Mouse (Mus musculus) midbrain, postnatal 0 days (tissue): ENCODE data around the gene Safb. TPM values are rescaled to one million over a fixed set of nuclear protein-coding genes. Genes with fewer than 3 reads are reported as not detected.
A peak's percentile ranks its signal among the peaks of the same experiment; 100 is the strongest.

Experiments
- ATAC-seq: fragments of 200-750 bp; cut with Nextera tagmentation; 2 replicates; pipeline ENCODE4 v1.8.0; 2017; ENCODE audit warnings: moderate number of reproducible peaks, mild to moderate bottlenecking, moderate TSS enrichment, moderate library complexity; ENCODE audit not compliant: low FRiP score
- DNase-seq: peaks from one replicate; pipeline ENCODE4 v3.0.0-alpha.2; 2015; ENCODE audit warnings: low spot score
- H3K27ac ChIP-seq: fragments of 300-500 bp; sonication (generic); 2 replicates; pipeline ENCODE4 v1.5.1; 2014; ENCODE audit warnings: low read depth, mild to moderate bottlenecking, low read length, mixed read lengths
- H3K27me3 ChIP-seq: fragments of 300-500 bp; sonication (generic); 2 replicates; pipeline ENCODE4 v1.6.1; 2014; ENCODE audit warnings: low read length, control low read depth, mixed read lengths; ENCODE audit not compliant: insufficient read depth
- H3K36me3 ChIP-seq: fragments of 300-500 bp; sonication (generic); 2 replicates; pipeline ENCODE4 v1.6.1; 2014; ENCODE audit warnings: low read length, control low read depth, mixed read lengths; ENCODE audit not compliant: insufficient read depth
- H3K4me1 ChIP-seq: fragments of 300-500 bp; sonication (generic); 2 replicates; pipeline ENCODE4 v1.6.1; 2014; ENCODE audit warnings: mild to moderate bottlenecking, control low read depth, antibody characterized with exemption, low read length, mixed read lengths; ENCODE audit not compliant: insufficient read depth
- H3K4me2 ChIP-seq: fragments of 300-500 bp; sonication (generic); 2 replicates; pipeline ENCODE4 v1.6.1; 2014; ENCODE audit warnings: low read depth, mild to moderate bottlenecking, low read length, mixed read lengths; ENCODE audit not compliant: poor library complexity, severe bottlenecking
- H3K4me3 ChIP-seq: fragments of 300-500 bp; sonication (generic); 2 replicates; pipeline ENCODE4 v1.5.1; 2014; ENCODE audit warnings: low read depth, mild to moderate bottlenecking, low read length, moderate library complexity
- H3K9ac ChIP-seq: fragments of 300-500 bp; sonication (generic); replicated peaks from 2 replicates; pipeline ENCODE4 v1.6.1; 2014; ENCODE audit warnings: mild to moderate bottlenecking, low read length, moderate library complexity, mixed read lengths; ENCODE audit not compliant: poor library complexity, severe bottlenecking
- H3K9me3 ChIP-seq: fragments of 300-500 bp; sonication (generic); 2 replicates; pipeline ENCODE4 v1.6.1; 2016; ENCODE audit warnings: low read length, control low read depth
- CTCF ChIP-seq: IDR thresholded peaks from 2 replicates; pipeline ENCODE4 v1.5.1; 2016; ENCODE audit warnings: antibody characterized with exemption, mild to moderate bottlenecking
- WGBS: fragments of 180-500 bp; shearing (Covaris S2); extraction: QIAGEN DNeasy Blood & Tissue Kit; methylation state at CpG from one replicate; pipeline ENCODE4 v1.1.7; 2014; 5-methylcytosine and 5-hydroxymethylcytosine counted together
- polyA plus RNA-seq: library from polyadenylated mRNA; unstranded; fragments of >200 nt; fragmentation: Nextera tagmentation; extraction: Ambion mirVana; gene quantifications from 2 replicates; pipeline ENCODE4 v1.2.1, GENCODE M21; 2015
- total RNA-seq: library from RNA; depleted of rRNA; stranded (reverse); fragments of >200 nt; gene quantifications from 2 replicates; pipeline ENCODE4 v1.2.3, GENCODE M21; 2014

The Safb gene
- total and polyA plus RNA-seq, 2 experiments from 2014 or later, result 56.1 to 95.9 TPM

DNA sequence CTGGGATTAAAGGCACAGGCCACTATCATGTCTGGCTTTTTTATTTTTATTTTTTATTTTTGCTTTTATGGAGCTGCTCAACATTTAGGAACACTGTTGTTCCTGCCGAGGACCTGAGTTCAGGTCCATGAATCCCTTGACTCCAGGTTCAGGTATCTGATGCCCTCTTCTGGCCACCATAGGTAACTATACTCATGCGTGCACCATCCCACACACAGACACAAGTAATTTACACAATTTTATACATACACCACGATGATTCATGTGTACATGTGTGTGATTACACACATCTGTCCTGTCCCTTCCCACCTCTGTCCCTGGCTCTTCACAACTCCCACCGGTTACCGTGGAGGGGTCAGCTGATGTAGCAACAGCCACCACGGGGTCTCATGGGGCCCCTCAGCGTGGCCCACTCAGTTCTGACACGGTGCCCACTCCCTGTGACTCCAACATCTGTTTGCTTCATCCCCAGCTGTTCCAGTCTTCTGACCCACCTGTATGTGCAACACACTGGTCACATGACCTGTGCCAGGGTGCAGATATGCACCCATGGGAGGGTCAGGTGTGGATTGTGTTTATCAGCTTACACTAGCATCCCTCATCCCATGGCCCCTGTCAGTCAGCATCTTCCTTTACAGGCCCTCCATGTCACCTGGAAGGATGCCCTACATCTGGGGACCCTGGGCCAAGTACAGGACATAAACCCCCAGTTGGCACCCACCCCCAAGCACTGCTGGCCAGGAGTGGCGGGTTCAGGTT is 36.6 kb upstream of the Safb start:
- Histone ChIP-seq H3K4me2 (no peak overlapping the region), H3K27me3 (no peaks in the 10 kb centered on the region), H3K36me3 (no peaks in the 10 kb centered on the region), H3K4me3 (no peak overlapping the region), H3K9me3 (no peaks in the 10 kb centered on the region), H3K9ac (no peak overlapping the region), H3K27ac (no peak overlapping the region), H3K4me1 (peaks cover 8% of the 10 kb centered on the region)
- WGBS, result 70% methylated on average over 9 of the region's 9 CpGs
- ATAC-seq (no peak), DNase-seq (no peak)
- peak; percentile 56 for TF ChIP-seq CTCF

DNA sequence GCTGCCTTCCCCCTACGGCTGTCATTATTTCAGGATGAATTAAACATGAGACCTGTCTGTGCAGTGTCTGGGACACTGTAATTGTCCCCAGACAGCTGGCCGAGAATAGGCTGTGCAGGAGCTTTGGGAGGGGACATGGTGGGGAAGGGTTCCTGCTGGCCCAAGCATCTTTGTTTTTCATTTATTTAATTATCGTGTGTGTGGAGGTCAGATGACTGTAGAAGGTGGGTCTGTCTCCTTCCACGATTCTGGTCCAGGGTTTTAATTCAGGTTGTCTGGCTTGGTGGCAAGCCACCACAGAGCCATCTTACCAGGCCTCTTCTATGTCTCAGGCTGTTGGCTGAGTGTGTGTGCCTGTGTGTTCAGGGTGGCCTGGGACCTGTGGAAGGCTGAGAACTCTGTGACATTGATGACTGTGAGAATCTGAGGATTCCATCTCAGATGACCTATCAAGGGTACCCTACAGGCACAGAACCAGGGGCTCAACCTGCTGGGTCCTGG is 36.0 kb upstream of the Safb start:
- Histone ChIP-seq H3K27me3 (no peaks in the 10 kb centered on the region), H3K9ac (no peak overlapping the region), H3K4me1 (peaks cover 8% of the 10 kb centered on the region), H3K27ac (no peak overlapping the region), H3K4me2 (no peak overlapping the region), H3K4me3 (no peak overlapping the region), H3K9me3 (no peaks in the 10 kb centered on the region), H3K36me3 (no peaks in the 10 kb centered on the region)
- DNase-seq, result no peak
- ATAC-seq, result no peak
- 18% methylated on average over 4 of the region's 4 CpGs for WGBS
- TF ChIP-seq CTCF, result no peak

DNA sequence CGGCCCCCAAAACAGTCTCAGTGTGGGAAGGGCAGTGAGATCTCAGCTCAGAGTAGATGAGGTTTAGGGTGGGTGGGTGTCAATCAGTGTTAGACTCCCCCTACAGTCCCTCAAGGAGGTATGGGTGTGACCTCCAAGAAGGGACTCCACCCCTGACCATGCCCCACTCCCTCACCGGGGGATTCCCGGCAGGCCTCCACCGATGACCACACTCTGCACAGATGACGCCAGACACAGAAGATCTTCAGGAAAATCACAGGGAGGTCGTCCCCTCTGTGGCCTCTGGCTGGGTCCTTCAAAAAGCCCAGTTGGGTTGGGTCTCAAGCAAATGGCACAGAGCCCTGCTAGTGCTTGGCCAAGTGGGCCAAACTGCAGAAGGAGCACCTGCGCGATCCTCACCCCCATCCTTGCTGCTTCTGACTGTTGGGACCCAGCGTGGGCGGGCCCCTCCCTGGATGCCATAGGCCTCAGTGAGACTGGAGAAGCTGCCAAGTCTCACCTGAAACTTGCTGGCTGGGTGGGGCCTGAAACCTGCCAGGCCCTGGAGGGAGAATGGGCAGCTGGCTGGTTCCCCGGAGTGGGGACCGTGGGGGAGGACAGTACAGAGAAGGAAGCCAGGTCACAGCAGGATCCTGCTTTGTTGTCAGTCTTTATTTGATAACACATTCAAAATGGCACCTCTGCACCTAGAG is 33.7 kb upstream of the Safb start:
- H3K9ac ChIP-seq, result no peak overlapping the region
- no peak for TF ChIP-seq CTCF
- peaks cover 8% of the 10 kb centered on the region for H3K4me1 ChIP-seq
- peak overlapping the region; percentile 83 for H3K27ac ChIP-seq
- no peaks in the 10 kb centered on the region for H3K27me3 ChIP-seq
- H3K9me3 ChIP-seq, result no peaks in the 10 kb centered on the region
- H3K4me3 ChIP-seq, result no peak overlapping the region
- no peaks in the 10 kb centered on the region for H3K36me3 ChIP-seq
- no peak for DNase-seq
- WGBS, result 81% methylated on average over 12 of the region's 12 CpGs
- ATAC-seq, result no peak
- H3K4me2 ChIP-seq, result no peak overlapping the region

DNA sequence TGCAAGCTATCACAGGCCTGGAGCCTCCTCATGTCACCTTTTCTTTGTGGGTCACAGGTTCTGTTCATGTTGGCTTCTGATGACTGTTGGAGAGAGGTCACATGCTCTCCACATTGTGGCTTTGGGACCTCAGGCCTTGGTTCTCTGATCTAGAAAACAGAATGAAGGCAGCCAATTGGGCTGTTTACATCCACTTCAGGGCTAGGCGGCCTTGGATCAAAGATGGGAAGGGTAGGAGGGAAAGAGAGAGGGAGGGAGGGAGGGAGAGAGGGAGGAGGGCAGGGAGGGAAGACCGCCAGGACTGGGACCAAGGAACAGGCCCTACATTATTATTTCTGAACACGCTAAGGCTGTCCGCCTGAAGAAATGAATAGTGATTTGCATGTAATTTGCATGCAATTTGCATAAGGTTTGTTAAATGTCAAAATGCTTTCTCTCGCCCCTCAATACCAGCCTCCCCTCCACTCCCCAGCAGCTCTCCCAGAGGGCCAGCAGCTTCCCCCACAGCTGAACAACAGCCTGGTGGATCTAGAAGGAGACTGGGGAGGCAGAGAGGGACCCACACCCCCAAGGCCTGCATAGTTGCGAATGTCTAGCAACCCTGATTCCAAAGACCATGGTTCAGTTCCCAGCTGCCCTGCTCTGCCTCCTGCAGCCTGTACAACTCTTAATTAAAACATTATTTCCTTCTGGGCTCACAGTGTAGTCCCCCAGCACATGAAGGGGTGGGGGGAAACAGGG is 32.6 kb upstream of the Safb start:
- ATAC-seq (peak; percentile 78), DNase-seq (peak; percentile 83)
- Histone ChIP-seq H3K4me2 (no peak overlapping the region), H3K9me3 (no peaks in the 10 kb centered on the region), H3K36me3 (no peaks in the 10 kb centered on the region), H3K4me3 (no peak overlapping the region), H3K27me3 (no peaks in the 10 kb centered on the region), H3K4me1 (peaks cover 6% of the 10 kb centered on the region), H3K27ac (peak overlapping the region; percentile 83), H3K9ac (no peak overlapping the region)
- WGBS, result 28% methylated on average over 6 of the region's 6 CpGs
- no peak for TF ChIP-seq CTCF

DNA sequence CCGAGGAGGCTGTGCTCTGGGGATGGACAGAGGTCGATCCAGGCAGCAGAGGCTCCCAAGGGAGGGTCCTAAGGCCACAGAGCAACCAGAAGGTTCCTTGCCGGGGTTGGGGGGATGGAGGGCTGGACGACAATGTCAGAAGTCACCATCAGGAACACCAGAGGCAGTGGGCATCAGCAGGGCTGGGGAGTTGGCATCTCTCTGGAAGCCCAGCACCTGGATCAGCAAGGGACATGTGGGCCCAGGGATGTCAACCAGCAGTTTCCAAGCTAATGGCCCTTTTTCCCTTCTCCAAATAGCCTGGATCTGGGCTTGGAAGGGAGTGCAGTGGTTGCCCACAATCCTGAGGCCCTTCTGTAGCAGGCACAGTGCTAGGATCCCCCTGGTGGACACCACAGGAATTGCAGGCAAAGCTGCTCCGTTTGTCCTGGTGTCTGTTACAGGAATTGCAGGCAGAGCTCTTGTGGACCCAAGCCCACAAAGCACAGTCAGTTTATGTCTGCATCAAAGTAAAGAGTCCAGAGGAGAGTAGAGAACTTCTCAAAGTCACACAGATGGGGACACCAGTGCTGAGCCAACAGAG is 31.8 kb upstream of the Safb start:
- Histone ChIP-seq H3K4me2 (no peak overlapping the region), H3K9ac (no peak overlapping the region), H3K4me1 (no peaks in the 10 kb centered on the region; the same call in 1 of the 2 replicates), H3K4me3 (no peak overlapping the region), H3K27ac (peak overlapping the region; percentile 83), H3K9me3 (no peaks in the 10 kb centered on the region), H3K27me3 (no peaks in the 10 kb centered on the region), H3K36me3 (no peaks in the 10 kb centered on the region)
- 43% methylated on average over 5 of the region's 5 CpGs for WGBS
- ATAC-seq, result no peak; the same call in 1 of the 2 replicates
- peak; percentile 73 for DNase-seq
- peak; percentile 98 for TF ChIP-seq CTCF
